Mouse (Mus musculus) lung, embryonic 16.5 days (tissue): ENCODE measurements around the gene C87436. TPM values are rescaled to one million over a fixed set of nuclear protein-coding genes. Genes with fewer than 3 reads are reported as not detected.
A peak's percentile ranks its signal among the peaks of the same experiment; 100 is the strongest.

Source experiments
- ATAC-seq: fragments of 200-750 bp; cut with Nextera tagmentation; 2 replicates; pipeline ENCODE4 v1.8.0; 2017; ENCODE audit warnings: low read depth, mild to moderate bottlenecking, moderate library complexity
- H3K27ac ChIP-seq: fragments of 300-500 bp; sonication (generic); 2 replicates; pipeline ENCODE4 v1.5.1; 2014; ENCODE audit warnings: mild to moderate bottlenecking, control low read depth, low read length
- H3K27me3 ChIP-seq: fragments of 300-500 bp; sonication (generic); 2 replicates; pipeline ENCODE4 v1.6.1; 2014; ENCODE audit warnings: low read depth, low read length, mixed read lengths; ENCODE audit not compliant: control insufficient read depth, insufficient read depth
- H3K36me3 ChIP-seq: fragments of 300-500 bp; sonication (generic); 2 replicates; pipeline ENCODE4 v1.6.1; 2014; ENCODE audit warnings: low read length; ENCODE audit not compliant: control insufficient read depth, insufficient read depth
- H3K4me1 ChIP-seq: fragments of 300-500 bp; sonication (generic); replicated peaks from 2 replicates; pipeline ENCODE4 v1.6.1; 2014; ENCODE audit warnings: low read length, mixed read lengths; ENCODE audit not compliant: control insufficient read depth, insufficient read depth
- H3K4me2 ChIP-seq: fragments of 300-500 bp; sonication (generic); 2 replicates; pipeline ENCODE4 v1.6.1; 2014; ENCODE audit warnings: low read depth, low read length, control low read depth
- H3K4me3 ChIP-seq: fragments of 300-500 bp; sonication (generic); 2 replicates; pipeline ENCODE4 v1.5.1; 2014; ENCODE audit warnings: mild to moderate bottlenecking, low read length, control low read depth
- H3K9ac ChIP-seq: fragments of 300-500 bp; sonication (generic); 2 replicates; pipeline ENCODE4 v1.6.1; 2014; ENCODE audit warnings: low read length, control low read depth
- H3K9me3 ChIP-seq: fragments of 300-500 bp; sonication (generic); 2 replicates; pipeline ENCODE4 v1.6.1; 2016; ENCODE audit warnings: low read length; ENCODE audit not compliant: control insufficient read depth
- WGBS: fragments of 180-500 bp; shearing (Covaris S2); extraction: QIAGEN DNeasy Blood & Tissue Kit; methylation state at CpG from one replicate; pipeline ENCODE4 v1.1.7; 2014; 5-methylcytosine and 5-hydroxymethylcytosine counted together
- polyA plus RNA-seq: library from polyadenylated mRNA; unstranded; fragments of >200 nt; fragmentation: Nextera tagmentation; extraction: Ambion mirVana; gene quantifications from 2 replicates; pipeline ENCODE4 v1.2.1, GENCODE M21; 2015

C87436 gene
- polyA plus RNA-seq, 1 experiment from 2014 or later: 23.8 TPM

GRCm38 (mm10) chr6:86441571-86441970 is 3.4 kb downstream of the C87436 start:
- 92% methylated on average over 10 of the region's 10 CpGs for WGBS
- ATAC-seq: no peak
- no peak overlapping the region for H3K9ac ChIP-seq
- H3K4me2 ChIP-seq: no peak overlapping the region
- no peaks in the 10 kb centered on the region for H3K9me3 ChIP-seq
- H3K4me3 ChIP-seq: no peak overlapping the region
- H3K27me3 ChIP-seq: no peaks in the 10 kb centered on the region
- peaks cover 19% of the 10 kb centered on the region for H3K36me3 ChIP-seq
- H3K4me1 ChIP-seq: peaks cover 6% of the 10 kb centered on the region
- H3K27ac ChIP-seq: no peak overlapping the region

GRCm38 (mm10) chr6:86445551-86445950 is 7.4 kb downstream of the C87436 start:
- Histone ChIP-seq H3K9ac (no peak overlapping the region), H3K9me3 (no peaks in the 10 kb centered on the region), H3K36me3 (peaks cover 31% of the 10 kb centered on the region), H3K27ac (no peak overlapping the region), H3K4me1 (no peaks in the 10 kb centered on the region), H3K4me2 (no peak overlapping the region), H3K27me3 (no peaks in the 10 kb centered on the region), H3K4me3 (no peak overlapping the region)
- no peak for ATAC-seq
- 91% methylated on average over 18 of the region's 18 CpGs for WGBS

DNA sequence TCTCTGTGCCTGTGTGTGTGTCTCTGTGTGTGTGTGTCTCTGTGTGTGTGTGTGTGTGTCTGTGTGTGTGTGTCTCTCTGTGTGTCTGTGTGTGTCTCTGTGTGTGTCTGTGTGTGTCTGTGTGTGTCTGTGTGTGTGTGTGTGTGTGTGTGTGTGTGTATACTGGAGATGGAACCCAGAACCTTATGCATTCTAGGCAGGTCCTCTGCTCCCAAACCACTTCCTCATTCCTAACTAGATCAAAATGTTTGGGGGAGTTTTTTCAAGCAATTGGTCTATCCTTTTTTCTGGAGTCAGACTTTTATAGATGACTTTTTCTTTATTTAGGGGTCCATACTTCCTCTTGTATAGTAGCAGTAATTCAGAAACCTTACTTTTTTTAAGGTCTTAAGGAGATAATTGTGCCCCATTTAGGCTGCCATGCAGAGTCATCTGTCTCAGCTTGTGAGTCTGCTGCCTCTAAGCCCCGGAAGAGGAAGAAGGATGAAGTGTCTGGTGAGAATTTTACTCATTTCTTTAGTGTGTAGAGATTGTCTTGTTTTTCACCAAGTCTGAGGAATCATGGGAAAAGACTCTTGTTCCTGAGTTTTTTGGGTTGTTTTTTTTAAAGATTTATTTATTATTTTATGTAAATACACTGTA is 8.9 kb downstream of the C87436 start:
- Histone ChIP-seq H3K36me3 (peaks cover 34% of the 10 kb centered on the region), H3K27ac (no peak overlapping the region), H3K4me1 (no peaks in the 10 kb centered on the region), H3K9me3 (no peaks in the 10 kb centered on the region), H3K4me3 (no peak overlapping the region), H3K27me3 (no peaks in the 10 kb centered on the region), H3K9ac (no peak overlapping the region), H3K4me2 (no peak overlapping the region)
- no peak for ATAC-seq
- 63% methylated on average over 1 of the region's 1 CpGs for WGBS

DNA sequence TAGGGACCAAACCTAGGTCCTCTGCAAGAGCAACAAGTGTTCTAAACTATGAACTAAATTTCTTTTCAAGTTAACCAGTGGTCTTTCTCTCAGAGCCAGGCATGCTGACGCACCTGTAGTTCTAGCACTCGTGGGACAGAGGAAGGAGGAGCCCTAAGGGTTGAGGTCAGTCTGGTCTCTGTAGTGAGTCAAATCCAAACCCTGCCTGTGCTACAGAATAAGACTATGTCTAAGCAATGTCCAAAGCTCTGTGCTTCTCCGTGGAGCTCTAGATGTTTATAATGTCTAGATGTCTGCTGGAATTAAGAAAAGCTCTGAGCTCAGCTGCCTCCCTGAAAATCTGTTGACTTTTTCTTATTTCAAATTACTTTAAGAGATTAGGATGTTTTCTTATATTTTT is 18.6 kb downstream of the C87436 start:
- Histone ChIP-seq H3K9ac (no peak overlapping the region), H3K4me1 (no peaks in the 10 kb centered on the region), H3K27me3 (no peaks in the 10 kb centered on the region), H3K4me3 (no peak overlapping the region), H3K9me3 (no peaks in the 10 kb centered on the region), H3K36me3 (peaks cover 15% of the 10 kb centered on the region), H3K27ac (no peak overlapping the region), H3K4me2 (no peak overlapping the region)
- WGBS: 93% methylated on average over 3 of the region's 3 CpGs
- ATAC-seq: no peak

DNA sequence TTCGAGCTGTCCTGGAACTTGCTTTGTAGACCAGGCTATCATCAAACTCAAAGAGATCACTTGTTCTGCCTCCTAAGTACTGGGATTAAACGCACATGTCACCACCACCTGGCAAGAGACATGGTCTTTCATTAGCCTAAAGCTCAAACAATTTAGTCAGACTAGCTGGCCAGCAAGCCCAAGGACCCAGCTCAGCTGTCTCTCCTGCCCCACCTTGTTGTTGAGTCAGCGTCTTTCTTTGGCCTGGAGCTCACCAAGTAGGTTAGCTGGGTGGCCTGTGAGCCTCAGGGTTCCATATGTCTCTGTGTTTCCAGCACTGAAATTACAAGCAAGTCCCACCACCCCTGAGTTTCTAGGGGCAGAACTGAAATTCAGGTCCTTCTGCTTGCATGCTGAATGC is 24.9 kb downstream of the C87436 start:
- Histone ChIP-seq H3K27ac (no peak overlapping the region), H3K9ac (no peak overlapping the region), H3K4me1 (no peaks in the 10 kb centered on the region), H3K36me3 (peaks cover under 1% of the 10 kb centered on the region; the same call in 1 of the 2 replicates), H3K9me3 (no peaks in the 10 kb centered on the region), H3K4me3 (no peak overlapping the region), H3K27me3 (no peaks in the 10 kb centered on the region), H3K4me2 (no peak overlapping the region)
- WGBS: 89% methylated on average over 3 of the region's 3 CpGs
- no peak for ATAC-seq

GRCm38 (mm10) chr6:86471317-86471716 is 33.1 kb downstream of the C87436 start:
- ATAC-seq: no peak
- no peaks in the 10 kb centered on the region for H3K27me3 ChIP-seq
- H3K4me3 ChIP-seq: peak overlapping the region; percentile 52
- H3K4me1 ChIP-seq: peaks cover 22% of the 10 kb centered on the region
- H3K36me3 ChIP-seq: no peaks in the 10 kb centered on the region; the same call in 1 of the 2 replicates
- H3K4me2 ChIP-seq: peak overlapping the region; percentile 87
- WGBS: 76% methylated on average over 3 of the region's 3 CpGs
- peak overlapping the region; percentile 83 for H3K27ac ChIP-seq
- peak overlapping the region; percentile 73 for H3K9ac ChIP-seq
- no peaks in the 10 kb centered on the region for H3K9me3 ChIP-seq

DNA sequence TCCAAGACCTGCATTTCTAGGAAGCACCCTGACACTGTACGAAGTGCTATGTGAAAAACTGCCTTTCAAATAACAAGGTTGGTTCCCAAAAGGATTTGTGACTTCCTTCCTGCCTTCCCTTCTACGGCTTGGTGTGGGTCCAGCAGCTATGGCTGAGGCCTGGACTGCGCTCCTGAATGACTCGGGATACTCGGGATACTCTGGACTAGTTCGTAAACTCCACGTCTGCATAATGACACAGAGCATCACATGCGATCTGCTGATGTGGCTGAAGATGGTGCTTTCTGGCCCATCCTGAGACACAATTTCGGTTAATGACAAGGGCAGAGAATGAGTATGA is 33.6 kb downstream of the C87436 start:
- Histone ChIP-seq H3K36me3 (no peaks in the 10 kb centered on the region; the same call in 1 of the 2 replicates), H3K27me3 (no peaks in the 10 kb centered on the region), H3K4me2 (peak overlapping the region; percentile 87), H3K27ac (peak overlapping the region; percentile 83), H3K9me3 (no peaks in the 10 kb centered on the region), H3K4me1 (peaks cover 22% of the 10 kb centered on the region), H3K4me3 (peak overlapping the region; percentile 52), H3K9ac (peak overlapping the region; percentile 73)
- 14% methylated on average over 9 of the region's 9 CpGs for WGBS
- peak; percentile 24 for ATAC-seq

DNA sequence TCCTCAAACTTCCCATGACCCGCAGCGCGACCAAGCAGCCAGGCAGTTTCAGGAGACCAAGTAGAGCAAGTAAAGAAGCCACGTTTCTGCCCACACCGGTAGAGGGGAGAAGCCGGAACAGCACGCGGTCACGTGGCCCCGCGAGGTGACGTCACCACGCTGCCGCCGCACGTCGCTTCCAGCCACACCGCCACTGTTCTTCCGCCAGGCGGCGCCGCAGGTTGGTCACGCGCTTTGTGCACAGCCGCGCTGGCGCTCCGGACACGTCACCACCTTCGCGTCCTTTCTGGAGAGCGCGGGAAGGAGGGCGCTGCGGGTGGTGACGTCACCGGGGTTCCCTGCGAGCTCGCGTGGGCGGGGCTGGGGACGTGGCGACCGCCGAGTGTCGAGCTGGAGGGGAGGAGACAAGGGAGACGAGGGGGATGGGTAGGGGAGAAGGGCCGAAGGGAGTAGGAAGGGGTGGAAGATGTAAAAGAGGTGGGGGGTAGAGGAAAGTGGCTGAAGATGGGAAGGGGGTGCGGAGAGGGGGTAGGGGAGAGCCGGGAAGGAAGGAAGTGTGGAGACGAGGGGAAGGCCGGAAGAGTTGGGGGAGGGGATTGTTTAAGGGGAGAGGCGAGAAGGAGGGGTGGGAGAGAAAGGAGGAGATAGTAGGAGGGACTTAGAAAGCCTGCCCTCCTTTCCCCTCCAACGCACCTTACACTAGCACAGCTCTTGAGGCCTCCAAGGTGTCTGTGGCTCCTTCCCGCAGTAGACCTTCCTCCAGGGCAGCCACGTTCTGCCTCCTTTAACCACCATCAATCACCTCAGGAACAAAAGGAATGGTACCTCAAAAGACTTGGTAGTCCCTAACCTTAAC is 34.2 kb downstream of the C87436 start:
- Histone ChIP-seq H3K9ac (peak overlapping the region; percentile 73), H3K9me3 (no peaks in the 10 kb centered on the region), H3K4me2 (peak overlapping the region; percentile 87), H3K36me3 (no peaks in the 10 kb centered on the region; the same call in 1 of the 2 replicates), H3K27me3 (no peaks in the 10 kb centered on the region), H3K4me3 (peak overlapping the region; percentile 52), H3K4me1 (peaks cover 22% of the 10 kb centered on the region), H3K27ac (peak overlapping the region; percentile 94)
- WGBS: under 1% methylated on average over 56 of the region's 56 CpGs
- peak; percentile 95 for ATAC-seq

DNA sequence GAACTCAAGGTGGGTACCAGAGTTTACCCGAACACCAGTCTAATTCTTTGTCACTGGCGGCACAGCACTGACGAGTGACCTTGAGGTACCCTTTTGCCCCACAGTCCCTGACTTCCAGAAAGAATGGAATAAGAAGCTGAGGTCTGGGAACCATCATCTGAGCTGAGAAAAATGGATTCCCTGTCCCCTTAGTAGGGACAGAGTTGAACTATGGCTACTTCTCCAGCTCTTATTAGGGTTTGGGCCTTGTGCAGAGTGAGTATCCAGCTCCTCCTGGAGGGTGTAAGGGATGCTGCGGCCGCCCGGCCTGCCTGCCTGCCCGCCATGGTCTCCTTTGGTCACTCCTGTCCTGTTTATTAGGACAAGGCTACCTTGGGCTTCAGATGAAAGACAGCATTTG is 34.9 kb downstream of the C87436 start:
- H3K27me3 ChIP-seq: no peaks in the 10 kb centered on the region
- peak overlapping the region; percentile 49 for H3K4me3 ChIP-seq
- H3K9me3 ChIP-seq: no peaks in the 10 kb centered on the region
- H3K9ac ChIP-seq: peak overlapping the region; percentile 68
- H3K4me1 ChIP-seq: peaks cover 22% of the 10 kb centered on the region
- H3K4me2 ChIP-seq: peak overlapping the region; percentile 72
- 55% methylated on average over 7 of the region's 7 CpGs for WGBS
- H3K36me3 ChIP-seq: no peaks in the 10 kb centered on the region; the same call in 1 of the 2 replicates
- no peak for ATAC-seq
- peak overlapping the region; percentile 94 for H3K27ac ChIP-seq
